Mouse (Mus musculus): ENCODE measurements around the gene Pspn. TPM values are rescaled to one million over a fixed set of nuclear protein-coding genes. Genes with fewer than 3 reads are reported as not detected.
A peak's percentile ranks its signal among the peaks of the same experiment; 100 is the strongest.

Pspn gene
- total and polyA plus RNA-seq, 3 experiments = 1.0 TPM; not detected in 2

- TF ChIP-seq ZNF384 (IDR thresholded peaks at IDR 0.05; ENCODE audit: low read depth, low read length) = no peak
These were observed 19.9 kb upstream of the Pspn start (continued) for GRCm38 (mm10) chr17:57019693-57020092.

DNA sequence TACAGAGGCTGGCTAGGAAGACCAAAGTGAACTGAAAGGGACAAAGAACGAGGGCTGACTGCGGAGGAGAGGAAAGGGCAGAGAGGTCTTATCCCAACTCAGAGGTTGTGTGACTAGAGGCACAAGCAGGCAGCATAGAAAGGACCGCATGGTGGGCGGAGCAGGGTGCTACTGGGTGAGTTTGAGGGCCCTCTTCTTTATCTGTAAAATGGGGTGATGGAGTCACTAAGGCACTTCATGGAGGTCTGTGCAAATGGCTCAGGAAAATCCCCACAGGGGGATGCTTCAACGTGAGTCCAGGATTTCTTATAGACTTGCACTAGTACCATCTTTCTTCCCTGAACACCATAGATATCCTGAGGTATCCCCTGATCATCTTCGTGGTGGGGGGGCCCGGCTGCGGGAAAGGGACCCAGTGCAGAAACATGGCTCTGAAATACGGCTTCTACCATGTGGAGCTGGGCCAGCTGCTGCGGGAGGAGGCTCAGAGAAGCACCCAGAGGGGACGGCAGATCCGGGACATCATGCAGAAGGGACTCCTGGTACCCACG is 12.5 kb upstream of the Pspn start:
- Histone ChIP-seq H3K4me1 (ENCODE audit: control insufficient read depth in 1 of 2, insufficient read depth in 2 of 2, low read length in 2 of 2) (peaks cover 6 to 17% of the 10 kb centered on the region in 2 experiments; a peak in 3 of 4 replicates), H3K79me2 (ENCODE audit: control insufficient read depth, insufficient read depth, low read length, poor library complexity) (peaks cover 18% of the 10 kb centered on the region), H3K27me3 (ENCODE audit: control insufficient read depth in 1 of 2, insufficient read depth in 2 of 2, low read length in 2 of 2) (no peaks in the 10 kb centered on the region), H3K9ac (ENCODE audit: control insufficient read depth, low read depth, low read length, poor library complexity, severe bottlenecking) (peak overlapping the region; percentile 84), H3K4me3 (ENCODE audit: control insufficient read depth in 1 of 2, insufficient read depth in 1 of 2, low read depth in 2 of 2, low read length in 2 of 2) (peak overlapping the region; percentile 57 to 77), H3K36me3 (ENCODE audit: control insufficient read depth in 1 of 2, insufficient read depth in 2 of 2, low read length in 2 of 2) (peaks cover 0 to 10% of the 10 kb centered on the region in 2 experiments; a peak in 3 of 4 replicates), H3K27ac (ENCODE audit: control insufficient read depth, low read depth, low read length) (peak overlapping the region; percentile 75), H3K9me3 (replicated peaks; ENCODE audit: insufficient read depth, low read length) (no peaks in the 10 kb centered on the region)
- TF ChIP-seq E2F4 (IDR thresholded peaks at IDR 0.05; ENCODE audit: borderline replicate concordance, low read depth, low read length) (no peak), NRF1 (IDR thresholded peaks at IDR 0.05; ENCODE audit: insufficient read depth, low read depth, low read length, poor library complexity, severe bottlenecking) (no peak), POLR2A (IDR thresholded peaks at IDR 0.05; ENCODE audit: control insufficient read depth in 1 of 2, insufficient read depth in 1 of 2, low read depth in 1 of 2, low read length in 2 of 2, poor library complexity in 1 of 2) (no peak), USF2 (IDR thresholded peaks at IDR 0.05; ENCODE audit: borderline replicate concordance in 1 of 2, insufficient read depth in 1 of 2, low read depth in 1 of 2, low read length in 2 of 2) (no peak), BHLHE40 (IDR thresholded peaks at IDR 0.05; ENCODE audit: borderline replicate concordance, low read depth, low read length) (no peak)
- no peak for DNase-seq (ENCODE audit: low read depth, low spot score)

DNA sequence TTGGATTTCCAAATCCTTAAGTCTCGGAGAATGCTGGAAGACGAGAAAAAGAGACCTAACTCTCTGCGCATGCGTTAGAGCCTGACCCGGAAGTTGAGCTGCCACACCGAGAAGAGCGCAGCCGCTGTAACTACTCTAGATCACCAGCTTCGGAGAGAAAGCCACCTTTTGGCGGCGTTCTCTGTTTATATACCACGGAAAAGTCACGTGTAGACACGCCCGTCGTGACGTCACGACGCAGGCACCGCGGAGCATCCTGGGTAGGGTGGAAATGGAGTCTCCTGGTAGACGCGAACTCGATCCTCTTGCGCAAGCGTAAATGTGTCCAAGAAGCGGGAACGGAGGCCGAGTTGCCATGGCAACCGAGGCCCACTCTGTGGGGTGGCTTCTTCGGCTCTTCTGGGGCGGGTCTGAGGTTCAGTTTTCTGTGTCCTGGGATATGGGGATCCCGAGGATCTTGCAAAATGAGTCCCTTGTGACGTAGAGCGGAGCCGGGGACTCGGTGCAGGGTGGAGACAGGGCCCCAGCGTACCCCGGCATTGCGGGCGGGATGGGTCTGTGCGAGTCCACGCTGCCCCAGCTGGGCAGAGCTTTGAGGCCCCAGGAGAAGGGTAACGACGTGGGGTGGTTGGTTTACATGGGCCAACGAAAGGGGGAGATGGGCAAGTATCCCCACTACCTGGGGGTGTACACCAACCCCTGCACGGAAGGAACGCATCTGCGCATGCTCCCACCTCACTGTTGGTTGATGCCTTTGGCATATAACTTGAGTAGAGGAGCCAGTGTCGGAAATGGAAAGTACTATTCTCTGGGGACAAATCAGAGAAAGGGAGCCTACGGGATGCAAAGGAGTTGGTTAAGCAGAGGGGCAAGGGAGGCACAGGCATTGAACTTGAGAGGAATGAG is 11.7 kb upstream of the Pspn start, which contains the start of the genes Gtf2f1 and Gm17949:
TSS of gene Gtf2f1 (minus strand) at position 53 of the 906 bp plus-strand sequence.
TSS of gene Gm17949 (plus strand) at position 234 of the 906 bp plus-strand sequence.
- peaks cover 0 to 10% of the 10 kb centered on the region in 2 experiments; a peak in 3 of 4 replicates for H3K36me3 ChIP-seq (ENCODE audit: control insufficient read depth in 1 of 2, insufficient read depth in 2 of 2, low read length in 2 of 2)
- no peaks in the 10 kb centered on the region for H3K27me3 ChIP-seq (ENCODE audit: control insufficient read depth in 1 of 2, insufficient read depth in 2 of 2, low read length in 2 of 2)
- peak; percentile 98 for DNase-seq (ENCODE audit: low read depth, low spot score)
- H3K27ac ChIP-seq (ENCODE audit: control insufficient read depth, low read depth, low read length) = peak within 1 kb of the TSS; percentile 76
- no peaks in the 10 kb centered on the region for H3K9me3 ChIP-seq (replicated peaks; ENCODE audit: insufficient read depth, low read length)
- H3K79me2 ChIP-seq (ENCODE audit: control insufficient read depth, insufficient read depth, low read length, poor library complexity) = peaks cover 20% of the 10 kb centered on the region
- H3K4me1 ChIP-seq (ENCODE audit: control insufficient read depth in 1 of 2, insufficient read depth in 2 of 2, low read length in 2 of 2) = peaks cover 6 to 17% of the 10 kb centered on the region in 2 experiments; a peak in 3 of 4 replicates
- H3K9ac ChIP-seq (ENCODE audit: control insufficient read depth, low read depth, low read length, poor library complexity, severe bottlenecking) = peak within 1 kb of the TSS; percentile 88
- H3K4me3 ChIP-seq (ENCODE audit: control insufficient read depth in 1 of 2, insufficient read depth in 1 of 2, low read depth in 2 of 2, low read length in 2 of 2) = peak within 1 kb of the TSS; percentile 73 to 87
- TF ChIP-seq POLR2AphosphoS2 (IDR thresholded peaks at IDR 0.05; ENCODE audit: low read length) (peak; percentile 98), GABPA (IDR thresholded peaks at IDR 0.05; ENCODE audit: low read depth, low read length) (no peak), GATA1 (IDR thresholded peaks at IDR 0.05; ENCODE audit: low read depth, low read length) (no peak), CTCF (IDR thresholded peaks at IDR 0.05 in 2 of 3, conservative IDR thresholded peaks at IDR 0.05 in 1 of 3; ENCODE audit: control insufficient read depth in 1 of 3, insufficient read depth in 1 of 3, low read depth in 2 of 3, low read length in 3 of 3, poor library complexity in 1 of 3, severe bottlenecking in 1 of 3) (no peak), CHD1 (IDR thresholded peaks at IDR 0.05; ENCODE audit: low read depth, low read length) (no peak), ELF1 (IDR thresholded peaks at IDR 0.05; ENCODE audit: low read depth, low read length) (peak; percentile 98), MAFK (IDR thresholded peaks at IDR 0.05; ENCODE audit: borderline replicate concordance, low read depth, low read length) (no peak), POLR2A (IDR thresholded peaks at IDR 0.05; ENCODE audit: control insufficient read depth in 1 of 2, insufficient read depth in 1 of 2, low read depth in 1 of 2, low read length in 2 of 2, poor library complexity in 1 of 2) (peak; percentile 89 to 100), POLR2AphosphoS5 (IDR thresholded peaks at IDR 0.05; ENCODE audit: borderline replicate concordance, low read depth, low read length) (peak; percentile 98), HCFC1 (IDR thresholded peaks at IDR 0.05; ENCODE audit: low read depth, low read length) (peak; percentile 96), MYB (IDR thresholded peaks at IDR 0.05; ENCODE audit: low read depth, low read length) (no peak), ETS1 (IDR thresholded peaks at IDR 0.05; ENCODE audit: low read depth, low read length) (peak; percentile 57; the same call in 1 of the 2 replicates), NRF1 (IDR thresholded peaks at IDR 0.05; ENCODE audit: insufficient read depth, low read depth, low read length, poor library complexity, severe bottlenecking) (peak; percentile 92), TBP (IDR thresholded peaks at IDR 0.05; ENCODE audit: low read depth, low read length) (peak; percentile 99), ZMIZ1 (IDR thresholded peaks at IDR 0.05; ENCODE audit: low read depth, low read length) (peak; percentile 98), MAZ (IDR thresholded peaks at IDR 0.05; ENCODE audit: low read depth, low read length) (0 out of 2 replicates have a peak, but pooled peaks have one; percentile 38), USF2 (IDR thresholded peaks at IDR 0.05; ENCODE audit: borderline replicate concordance in 1 of 2, insufficient read depth in 1 of 2, low read depth in 1 of 2, low read length in 2 of 2) (peak; percentile 66 to 94; a peak in 3 of 4 replicates), RCOR1 (IDR thresholded peaks at IDR 0.05; ENCODE audit: low read depth, low read length) (no peak), TCF12 (IDR thresholded peaks at IDR 0.05; ENCODE audit: low read depth, low read length) (peak; percentile 82; the same call in 1 of the 2 replicates), MXI1 (IDR thresholded peaks at IDR 0.05; ENCODE audit: low read depth, low read length) (peak; percentile 82), SIN3A (IDR thresholded peaks at IDR 0.05; ENCODE audit: low read length) (peak; percentile 94), SMC3 (IDR thresholded peaks at IDR 0.05; ENCODE audit: low read depth, low read length) (no peak)
